Mouse (Mus musculus) thymus, postnatal 0 days (tissue): ENCODE measurements around the gene Cyba. TPM values are rescaled to one million over a fixed set of nuclear protein-coding genes. Genes with fewer than 3 reads are reported as not detected.

Experiments
- DNase-seq: peaks from one replicate; pipeline ENCODE4 v3.0.0-alpha.2; 2015; ENCODE audit warnings: low spot score
- polyA plus RNA-seq: library from polyadenylated mRNA; unstranded; fragments of >200 nt; fragmentation: Nextera tagmentation; extraction: Ambion mirVana; gene quantifications from 2 replicates; pipeline ENCODE4 v1.2.1, GENCODE M21; 2015

Cyba gene
- polyA plus RNA-seq, 1 experiment from 2014 or later: 540 TPM

GRCm38 (mm10) chr8:122452154-122452553 is 19.4 kb upstream of the Cyba start:
- DNase-seq: no peak

- no peak for DNase-seq
Observed at GRCm38 (mm10) chr8:122451161-122451703, 18.5 kb upstream of the Cyba start.

- peak; percentile 36 for DNase-seq
Observed at GRCm38 (mm10) chr8:122445203-122445602, 12.5 kb upstream of the Cyba start.

GRCm38 (mm10) chr8:122444058-122444748 is 11.5 kb upstream of the Cyba start:
- DNase-seq: peak; percentile 62

DNA sequence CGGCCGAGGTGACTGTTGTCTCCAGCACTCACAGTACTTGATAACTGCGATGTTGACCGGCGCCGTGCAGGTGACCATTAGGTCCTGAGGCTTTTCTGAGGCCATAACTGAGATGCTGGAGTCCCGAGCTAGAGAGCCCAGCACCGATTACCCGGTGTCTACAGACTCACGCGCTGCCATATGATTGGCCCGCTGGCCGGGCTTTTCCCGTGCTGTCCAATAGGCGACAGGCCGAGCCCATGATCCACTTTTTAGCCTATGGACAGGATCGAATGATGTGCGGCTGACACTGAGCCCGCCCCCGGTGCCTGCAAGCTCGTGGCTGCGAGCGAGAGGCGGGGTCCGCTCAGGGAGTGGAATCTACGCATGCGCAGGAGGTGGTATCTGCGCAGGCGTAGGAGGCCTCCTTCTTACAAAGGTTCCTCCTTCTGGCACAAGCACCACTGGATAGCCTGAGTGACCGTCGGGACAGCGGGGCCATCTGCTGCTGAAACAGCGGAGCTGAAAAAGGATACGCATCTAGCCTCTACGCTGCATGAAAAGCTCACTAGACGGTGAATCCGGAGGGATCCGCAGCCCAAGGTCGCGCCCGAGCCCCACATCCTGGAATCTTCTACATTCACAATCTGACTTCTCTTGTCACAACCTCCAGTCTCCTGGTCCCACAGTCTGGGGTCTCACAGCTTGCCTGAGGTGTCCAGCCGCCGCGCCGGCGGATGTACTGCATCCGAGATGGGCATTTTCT is 10.7 kb upstream of the Cyba start, which contains the start of gene Mvd:
Gene Mvd, minus strand, starts transcription at position 161 of the 745 bp plus-strand sequence.
- peak; percentile 99 for DNase-seq

- DNase-seq: no peak
Observed at GRCm38 (mm10) chr8:122442781-122443180, 10.1 kb upstream of the Cyba start.

DNA sequence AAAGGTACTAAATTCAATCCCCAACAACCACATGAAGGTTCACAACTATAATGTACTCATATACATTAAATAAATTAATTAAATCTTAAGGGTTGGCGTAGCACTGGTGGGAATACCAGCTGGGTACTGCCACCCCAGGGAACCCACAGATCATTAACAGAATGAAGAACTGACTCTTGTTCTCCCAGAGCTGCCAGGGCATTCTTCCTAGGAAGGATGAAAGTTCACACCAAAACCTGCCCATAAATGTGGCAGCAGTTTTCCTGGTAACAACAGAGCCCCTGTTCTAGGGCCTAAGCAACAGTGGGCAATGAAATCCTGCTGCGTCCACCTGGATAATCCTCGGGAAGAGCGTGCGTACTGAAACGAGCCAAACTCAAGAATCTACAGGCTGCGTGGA is 9.6 kb upstream of the Cyba start:
- no peak for DNase-seq

DNA sequence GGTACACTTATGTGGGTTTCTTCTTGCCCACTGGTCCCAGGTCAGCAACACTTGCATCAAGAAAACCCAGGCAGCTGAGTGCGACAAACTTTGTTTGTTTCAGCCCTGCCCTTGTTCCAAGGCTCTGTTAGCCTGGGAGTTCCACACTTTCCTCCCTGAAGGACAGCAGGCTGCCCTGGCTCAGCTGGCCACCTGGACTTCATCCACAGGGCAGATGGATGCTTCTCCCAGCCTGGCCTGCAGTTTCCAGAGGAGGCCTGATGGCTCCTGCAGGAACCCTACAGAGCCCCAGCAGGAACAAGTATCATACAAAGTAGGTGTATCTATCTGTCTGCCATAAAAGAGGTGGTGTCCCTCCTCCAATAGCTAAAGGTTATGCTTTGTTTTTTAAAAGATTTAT is 8.6 kb upstream of the Cyba start:
- no peak for DNase-seq

DNA sequence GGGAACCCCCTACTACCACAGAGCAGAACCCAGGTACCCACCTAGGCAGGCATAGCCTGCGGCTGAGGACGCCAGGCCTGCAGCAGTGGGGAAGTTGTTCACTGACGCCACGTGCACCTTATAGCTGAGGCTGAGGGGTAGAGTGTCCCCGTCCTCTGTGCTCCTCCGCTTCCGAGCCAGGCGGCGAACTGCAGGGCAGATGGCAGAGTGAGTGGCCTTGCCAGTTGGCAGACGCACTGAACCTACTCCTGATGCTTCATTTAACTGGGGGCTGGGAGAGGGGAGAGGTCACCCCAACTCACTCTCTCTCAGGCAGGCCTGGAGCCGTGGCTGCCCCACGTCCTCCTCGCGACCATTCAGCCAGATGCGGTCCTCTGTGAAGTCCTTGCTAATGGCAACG is 6.6 kb upstream of the Cyba start:
- DNase-seq: no peak

DNA sequence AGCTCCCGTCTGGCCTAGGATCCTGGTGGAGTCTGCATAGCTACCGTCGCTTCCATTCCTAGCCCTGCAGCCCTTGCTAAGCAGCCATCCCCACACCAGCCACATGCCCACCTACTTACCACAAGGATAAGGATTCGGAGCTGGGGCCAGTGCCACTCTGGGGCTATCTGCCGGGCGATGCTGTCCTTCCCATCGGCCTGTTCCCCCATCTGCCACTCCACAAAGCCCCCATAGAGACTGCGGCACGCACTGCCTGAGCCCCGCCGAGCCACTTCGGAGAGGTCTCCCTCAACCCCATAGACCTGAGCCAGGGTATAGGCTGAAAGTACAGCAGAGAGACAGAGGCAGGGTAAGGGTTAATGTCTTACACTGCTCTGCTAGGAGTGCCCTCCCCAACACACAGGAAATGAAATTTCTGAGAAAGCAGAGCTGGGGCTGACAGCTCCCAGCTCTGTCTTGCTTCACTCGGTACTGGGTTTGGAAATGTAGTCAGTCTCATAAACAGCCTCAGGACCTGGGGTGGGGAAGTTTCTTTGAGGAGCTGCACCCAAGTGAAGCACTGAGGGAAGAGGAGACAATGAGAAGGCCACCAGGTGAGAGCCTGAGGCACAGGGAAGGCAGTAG is 5.1 kb upstream of the Cyba start:
- peak; percentile 55 for DNase-seq

DNA sequence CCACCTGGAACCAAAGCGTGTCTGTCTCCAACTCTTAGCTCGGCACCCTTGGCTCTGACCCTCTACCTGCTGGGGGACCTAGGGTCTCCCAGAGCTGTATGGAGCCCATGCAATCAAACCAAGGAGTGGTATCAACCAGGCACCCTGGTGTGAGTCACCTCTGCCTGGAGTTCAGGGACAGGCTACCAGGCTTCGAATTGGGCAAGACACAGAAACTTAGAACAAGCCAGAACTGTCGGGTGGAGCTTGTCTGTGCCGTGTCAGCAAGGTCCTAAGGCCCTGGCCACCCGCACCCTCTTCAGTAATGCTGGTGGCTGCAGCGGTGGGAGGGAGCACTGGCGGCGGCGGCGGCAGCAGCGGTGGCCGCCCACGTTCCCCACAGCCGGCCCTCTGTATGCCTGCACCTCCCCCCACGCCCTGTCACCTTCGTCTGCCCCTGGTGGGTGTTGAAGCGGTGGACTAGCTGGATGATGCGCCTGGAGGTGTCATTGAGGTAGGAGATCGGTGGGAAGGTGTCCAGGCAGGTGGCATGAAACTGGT is 3.9 kb upstream of the Cyba start:
- DNase-seq: no peak

GRCm38 (mm10) chr8:122436146-122436545 is 3.4 kb upstream of the Cyba start:
- DNase-seq: peak; percentile 60

DNA sequence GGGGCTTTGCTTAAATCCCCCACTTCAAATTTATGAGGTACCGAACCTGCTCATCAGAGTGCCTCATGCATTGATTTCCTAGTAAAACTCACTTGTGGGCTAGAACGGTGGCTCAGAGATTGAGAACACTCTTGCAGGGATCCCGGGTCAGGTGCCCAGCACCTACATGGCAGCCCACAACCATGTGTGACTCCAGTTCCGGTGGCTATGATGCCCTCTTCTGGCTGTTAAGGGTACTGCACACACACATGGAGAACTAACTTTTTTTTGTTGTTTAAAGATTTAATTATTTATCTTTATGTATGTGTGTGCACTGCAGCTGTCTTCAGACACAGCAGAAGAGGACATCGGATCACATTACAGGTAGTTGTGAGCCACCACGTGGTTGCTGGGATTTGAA is 2.6 kb upstream of the Cyba start:
- DNase-seq: no peak

DNA sequence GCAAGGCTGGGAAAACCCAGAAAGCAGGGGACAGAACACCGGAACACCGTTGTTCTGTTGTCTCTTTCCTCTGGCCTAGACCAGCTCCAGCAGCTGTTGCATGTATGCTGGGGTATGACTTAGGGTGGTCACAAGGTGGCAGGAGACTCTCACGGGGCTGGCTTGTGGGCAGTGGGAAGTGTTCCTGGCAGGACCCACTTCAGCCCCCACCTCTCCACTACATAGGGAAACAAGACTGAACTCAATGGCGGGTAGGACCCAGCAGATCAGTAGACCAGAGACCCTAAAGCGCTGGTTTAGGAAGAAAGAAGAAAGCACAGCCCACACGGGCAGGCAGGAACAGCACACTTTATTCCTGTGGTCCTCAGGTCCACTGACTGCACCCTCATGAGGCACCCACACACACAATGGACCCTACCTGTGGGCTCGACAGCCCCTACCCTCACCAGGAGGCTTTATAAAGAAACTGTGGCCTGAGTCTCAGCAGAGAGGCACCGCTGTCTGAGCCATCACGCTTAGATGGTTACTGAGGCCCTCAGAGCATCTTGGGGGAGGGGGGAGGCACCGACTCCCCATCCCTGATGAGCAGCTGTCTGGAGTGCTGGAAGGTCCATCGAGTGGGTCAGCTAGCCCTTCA is 657 bp upstream of the Cyba start:
- no peak for DNase-seq

- DNase-seq: no peak
Observed at GRCm38 (mm10) chr8:122431694-122432442, 862 bp downstream of the Cyba start.

DNA sequence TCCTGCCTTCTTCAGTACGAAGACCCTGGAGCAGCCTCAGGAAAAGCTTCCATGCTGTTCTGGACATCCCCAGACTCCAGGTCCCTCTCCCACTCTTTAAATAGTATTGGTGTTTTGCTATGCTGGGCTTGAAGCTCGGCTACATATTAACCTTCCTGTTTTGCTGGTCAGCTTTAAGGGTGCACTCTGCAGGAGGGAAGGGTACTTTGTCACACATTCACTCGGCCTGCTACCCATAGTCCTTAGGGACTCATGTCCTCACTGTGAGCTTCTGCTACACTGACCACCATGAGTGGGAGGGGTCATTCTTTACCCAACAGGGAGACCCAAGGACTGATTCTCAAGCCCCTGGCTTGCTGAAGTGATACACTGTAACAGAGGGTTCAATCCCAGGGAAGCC is 2.1 kb downstream of the Cyba start:
- no peak for DNase-seq

- DNase-seq: no peak
Observed at GRCm38 (mm10) chr8:122430058-122430636, 2.6 kb downstream of the Cyba start.

DNA sequence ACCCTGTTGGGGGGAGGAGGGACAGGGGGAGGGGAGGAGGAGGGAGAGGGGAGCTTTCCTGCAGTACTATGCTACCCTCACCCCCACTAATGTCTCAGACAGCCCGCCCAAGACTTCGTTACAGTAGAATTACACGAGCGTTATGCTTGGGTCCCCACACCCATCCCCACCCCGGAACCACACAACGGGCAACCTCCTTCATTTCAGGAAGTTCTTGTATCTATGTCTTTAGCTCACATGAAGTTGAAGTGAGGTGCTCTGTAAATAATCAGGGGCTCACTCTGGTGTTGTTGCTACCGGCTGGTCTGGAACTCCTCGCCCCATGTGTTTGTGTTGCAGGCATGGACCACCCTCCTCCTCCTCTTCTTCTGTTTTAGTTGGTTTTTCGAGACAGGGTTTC is 4.6 kb downstream of the Cyba start:
- no peak for DNase-seq

DNA sequence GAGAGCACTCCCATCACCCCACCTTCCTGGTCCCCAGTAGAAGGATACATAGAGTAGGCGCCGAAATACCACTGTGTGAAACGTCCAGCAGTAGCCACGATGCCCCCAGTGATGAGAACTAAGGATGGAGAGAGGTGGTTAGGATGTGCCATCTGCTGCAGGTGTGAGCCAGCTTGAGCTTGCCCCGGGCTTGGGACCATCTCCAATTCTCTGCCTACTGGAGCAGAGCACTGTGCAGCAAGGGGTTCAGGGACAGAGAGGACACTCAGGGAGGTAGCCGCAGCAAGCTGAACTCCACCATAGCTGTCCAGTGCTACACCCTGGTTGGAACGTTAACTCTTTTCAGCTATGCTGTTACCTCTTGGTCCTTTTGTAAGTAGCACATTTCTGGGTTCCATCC is 5.1 kb downstream of the Cyba start:
- no peak for DNase-seq

GRCm38 (mm10) chr8:122426145-122426544 is 6.6 kb downstream of the Cyba start:
- DNase-seq: no peak
